Mouse (Mus musculus): ENCODE measurements around the gene Rhoq.

DNA sequence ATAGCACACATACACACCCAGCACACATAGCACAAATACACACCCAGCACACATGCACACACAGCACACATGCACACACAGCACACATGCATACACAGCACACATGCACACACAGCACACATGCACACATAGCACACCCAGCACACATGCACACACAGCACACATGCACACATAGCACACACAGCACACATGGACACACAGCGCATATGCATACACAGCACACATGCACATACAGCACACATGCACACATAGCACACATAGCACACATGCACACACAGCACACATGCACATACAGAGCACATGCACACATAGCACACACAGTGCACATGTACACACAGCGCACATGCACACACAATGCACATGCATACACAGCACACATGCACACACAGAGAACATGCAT, 18.8 kb downstream of the Rhoq start:
- TF ChIP-seq CTCF (IDR thresholded peaks at IDR 0.05; ENCODE audit: low read depth, low read length) (no peak), POLR2A (IDR thresholded peaks at IDR 0.05; ENCODE audit: borderline replicate concordance, low read depth, low read length) (no peak)
